Mouse (Mus musculus) leukemia stem cell, adult 10-12 weeks (primary cell): ENCODE results near the gene Gm11115. TPM values are rescaled to one million over a fixed set of nuclear protein-coding genes. Genes with fewer than 3 reads are reported as not detected.

ENCODE experiments used
- polyA plus RNA-seq: library from polyadenylated mRNA; stranded (reverse); fragments of >175 nt; gene quantifications from 2 replicates; pipeline ENCODE4 v1.2.3, GENCODE M21; 2012; ENCODE audit warnings: low replicate concordance

The Gm11115 gene
- polyA plus RNA-seq = not detected in 2 replicates

GRCm38 (mm10) chr5:88153999-88154398 is at the start of gene Gm11115:
TSS of gene Gm11115 (minus strand) at chr5:88154099.

GRCm38 (mm10) chr5:88111430-88111829 is 42.5 kb downstream of the Gm11115 start, which contains the start of gene Gm11116:
TSS of gene Gm11116 (minus strand) at chr5:88111530.

Other genes starting within 250 kb of the Gm11115 start
- not detected in 2 replicates for gene Csn3, start 228.5 kb downstream of the Gm11115 start, polyA plus RNA-seq
- not detected in 2 replicates for gene 2310003L06Rik, start 184.6 kb downstream of the Gm11115 start, polyA plus RNA-seq
- gene Gm28434, start 184.6 kb downstream of the Gm11115 start, polyA plus RNA-seq = not detected in 2 replicates
- not detected in 2 replicates for gene Cabs1, start 174.7 kb downstream of the Gm11115 start, polyA plus RNA-seq
- gene Smr3a, start 151.6 kb downstream of the Gm11115 start, polyA plus RNA-seq = not detected in 2 replicates
- gene Smr2, start 67.5 kb downstream of the Gm11115 start, polyA plus RNA-seq = not detected in 2 replicates
- not detected in 2 replicates for gene Gm11116, start 42.6 kb downstream of the Gm11115 start, polyA plus RNA-seq
- gene Gm7714, start 114.8 kb upstream of the Gm11115 start, polyA plus RNA-seq = not detected in 2 replicates
- not detected in 2 replicates for gene Prol1, start 163.2 kb upstream of the Gm11115 start, polyA plus RNA-seq
- not detected in 2 replicates for gene Amtn, start 222.0 kb upstream of the Gm11115 start, polyA plus RNA-seq